Mouse (Mus musculus): ENCODE results near the gene Tex33. TPM values are rescaled to one million over a fixed set of nuclear protein-coding genes. Genes with fewer than 3 reads are reported as not detected.

Tex33 gene
- polyA plus RNA-seq, 1 experiment, result not detected

DNA sequence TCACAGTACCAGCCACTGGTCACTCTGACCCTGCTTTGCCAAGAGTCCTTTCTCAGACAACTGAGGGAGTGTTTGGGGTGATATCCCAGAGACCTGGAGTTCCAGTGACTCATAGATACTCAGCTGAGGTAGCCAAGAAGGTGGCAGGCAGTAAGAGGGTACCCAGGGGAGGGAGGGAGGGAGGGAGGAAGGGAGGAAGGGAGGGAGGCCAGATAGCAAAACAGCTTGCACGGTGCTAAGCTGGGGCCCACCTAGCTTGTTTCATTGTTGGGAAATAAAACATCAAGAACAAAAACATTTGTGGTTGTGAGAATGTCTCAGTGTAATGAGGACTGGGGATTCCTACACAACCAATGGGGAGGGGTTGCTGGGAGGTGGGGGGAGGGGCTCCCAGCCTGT is 18.0 kb upstream of the Tex33 start:
- WGBS, result 44% methylated on average over 1 of the region's 1 CpGs
- no peak overlapping the region for H3K4me3 ChIP-seq (replicated peaks; ENCODE audit: insufficient read depth, low read depth, low read length)
- no peak overlapping the region for H3K27ac ChIP-seq (ENCODE audit: insufficient read depth, low read length)
- TF ChIP-seq POLR2A (IDR thresholded peaks at IDR 0.05; ENCODE audit: borderline replicate concordance, insufficient read depth, low read length) (no peak), CTCF (IDR thresholded peaks at IDR 0.05; ENCODE audit: borderline replicate concordance, insufficient read depth, low read depth, low read length) (no peak)
- no peak for DNase-seq
- no peaks in the 10 kb centered on the region for H3K4me1 ChIP-seq (ENCODE audit: control insufficient read depth, insufficient read depth, low read length)
- H3K27me3 ChIP-seq (ENCODE audit: control insufficient read depth, insufficient read depth, low read length), result no peaks in the 10 kb centered on the region

DNA sequence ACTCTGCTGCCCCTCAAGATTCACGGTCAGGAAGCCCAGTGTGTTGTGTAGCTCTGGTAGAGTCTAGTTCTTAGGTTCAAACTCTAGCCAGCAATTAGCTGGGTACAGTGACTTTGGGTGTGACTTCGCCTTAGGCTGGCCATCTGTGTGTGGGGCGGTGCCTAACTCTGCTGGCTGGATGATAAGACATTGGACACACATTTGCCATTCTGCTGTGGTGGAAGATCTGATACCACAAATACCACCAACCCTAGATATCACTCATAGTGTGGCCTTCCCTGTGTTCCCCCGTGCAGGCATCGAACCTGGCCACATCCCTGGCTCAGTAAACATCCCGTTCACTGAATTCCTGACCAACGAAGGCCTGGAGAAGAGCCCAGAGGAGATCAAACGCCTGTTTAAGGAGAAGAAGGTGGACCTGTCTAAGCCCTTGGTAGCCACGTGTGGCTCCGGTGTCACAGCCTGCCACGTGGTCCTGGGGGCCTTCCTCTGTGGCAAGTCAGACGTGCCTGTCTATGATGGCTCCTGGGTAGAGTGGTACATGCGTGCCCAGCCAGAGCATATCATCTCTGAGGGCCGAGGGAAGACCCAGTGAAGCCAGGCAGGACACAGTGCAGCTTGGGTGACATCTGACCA is 17.5 kb upstream of the Tex33 start:
- no peak for TF ChIP-seq CTCF (IDR thresholded peaks at IDR 0.05; ENCODE audit: borderline replicate concordance, insufficient read depth, low read depth, low read length)
- TF ChIP-seq POLR2A (IDR thresholded peaks at IDR 0.05; ENCODE audit: borderline replicate concordance, insufficient read depth, low read length), result no peak
- Histone ChIP-seq H3K4me3 (replicated peaks; ENCODE audit: insufficient read depth, low read depth, low read length) (no peak overlapping the region), H3K27ac (ENCODE audit: insufficient read depth, low read length) (no peak overlapping the region), H3K4me1 (ENCODE audit: control insufficient read depth, insufficient read depth, low read length) (no peaks in the 10 kb centered on the region), H3K27me3 (ENCODE audit: control insufficient read depth, insufficient read depth, low read length) (no peaks in the 10 kb centered on the region)
- no peak for DNase-seq
- 79% methylated on average over 14 of the region's 14 CpGs for WGBS

DNA sequence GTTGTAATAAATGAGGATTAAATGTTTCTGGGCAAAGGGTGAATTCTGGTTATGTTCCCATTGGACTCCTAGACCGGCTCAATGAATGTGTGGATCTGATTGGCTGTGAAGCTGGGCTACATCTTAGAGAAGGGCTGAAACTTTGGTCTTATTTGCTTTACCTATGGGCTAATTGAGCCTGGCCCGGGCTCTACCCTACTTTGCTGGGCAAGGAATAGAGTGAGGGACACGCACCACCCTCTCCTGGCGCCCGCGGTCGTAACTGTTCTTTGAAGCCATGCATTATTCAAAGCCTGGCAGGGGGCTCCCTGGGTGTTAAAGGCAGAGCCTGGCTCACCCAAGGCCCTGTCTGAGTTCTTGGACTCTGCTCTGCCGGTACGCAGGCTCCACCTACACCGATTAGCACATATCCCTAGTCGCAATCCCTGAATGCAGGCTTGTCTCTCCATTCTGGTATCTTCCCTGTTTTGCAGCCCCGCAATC is 13.9 kb upstream of the Tex33 start:
- H3K4me1 ChIP-seq (ENCODE audit: control insufficient read depth, insufficient read depth, low read length), result no peaks in the 10 kb centered on the region
- H3K4me3 ChIP-seq (replicated peaks; ENCODE audit: insufficient read depth, low read depth, low read length), result no peak overlapping the region
- H3K27me3 ChIP-seq (ENCODE audit: control insufficient read depth, insufficient read depth, low read length), result no peaks in the 10 kb centered on the region
- TF ChIP-seq CTCF (IDR thresholded peaks at IDR 0.05; ENCODE audit: borderline replicate concordance, insufficient read depth, low read depth, low read length) (no peak), POLR2A (IDR thresholded peaks at IDR 0.05; ENCODE audit: borderline replicate concordance, insufficient read depth, low read length) (no peak)
- 66% methylated on average over 12 of the region's 12 CpGs for WGBS
- no peak for DNase-seq
- H3K27ac ChIP-seq (ENCODE audit: insufficient read depth, low read length), result no peak overlapping the region

DNA sequence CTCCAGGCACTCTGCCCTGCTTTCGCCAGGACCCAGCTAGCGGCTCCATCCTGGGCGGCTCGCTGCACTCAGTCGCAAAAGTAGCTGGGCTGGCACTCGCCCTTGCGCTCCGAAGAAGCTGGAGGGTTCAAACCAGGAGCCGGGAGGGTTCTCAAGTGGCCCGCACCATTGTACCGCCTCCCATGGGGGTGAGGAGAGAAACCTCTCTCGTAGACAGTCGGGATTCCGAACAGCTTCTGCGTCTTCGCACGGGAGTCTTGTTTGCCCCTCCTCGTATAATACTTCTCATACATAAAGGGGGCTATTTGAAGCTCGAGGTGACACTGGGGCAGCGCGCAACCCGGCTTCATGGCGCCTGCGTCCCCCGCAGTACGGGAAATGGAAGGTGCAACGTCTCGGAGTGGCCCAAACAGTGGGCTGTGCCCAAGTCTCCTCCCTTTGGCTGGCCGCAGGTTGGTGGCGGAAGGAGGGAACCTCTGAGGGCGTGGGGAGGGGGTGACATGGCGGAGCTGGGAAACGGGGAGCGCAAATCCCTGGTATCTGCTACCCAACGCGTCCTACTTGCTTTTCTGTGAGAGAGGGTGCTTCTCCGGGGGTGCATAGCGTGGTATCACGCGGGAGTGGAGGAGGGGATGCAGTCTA is 10.7 kb upstream of the Tex33 start, which contains the start of gene Mpst:
TSS of gene Mpst (plus strand) at position 124 of the 642 bp plus-strand sequence.
- under 1% methylated on average over 39 of the region's 40 CpGs for WGBS
- peak; percentile 90 to 95 for DNase-seq
- Histone ChIP-seq H3K27ac (ENCODE audit: insufficient read depth, low read length) (peak within 1 kb of the TSS; percentile 97), H3K4me1 (ENCODE audit: control insufficient read depth, insufficient read depth, low read length) (peaks cover under 1% of the 10 kb centered on the region; the same call in 1 of the 2 replicates), H3K4me3 (replicated peaks; ENCODE audit: insufficient read depth, low read depth, low read length) (peak within 1 kb of the TSS; percentile 97), H3K27me3 (ENCODE audit: control insufficient read depth, insufficient read depth, low read length) (no peaks in the 10 kb centered on the region)
- peak; percentile 49; the same call in 1 of the 2 replicates for TF ChIP-seq POLR2A (IDR thresholded peaks at IDR 0.05; ENCODE audit: borderline replicate concordance, insufficient read depth, low read length)
- TF ChIP-seq CTCF (IDR thresholded peaks at IDR 0.05; ENCODE audit: borderline replicate concordance, insufficient read depth, low read depth, low read length), result no peak

DNA sequence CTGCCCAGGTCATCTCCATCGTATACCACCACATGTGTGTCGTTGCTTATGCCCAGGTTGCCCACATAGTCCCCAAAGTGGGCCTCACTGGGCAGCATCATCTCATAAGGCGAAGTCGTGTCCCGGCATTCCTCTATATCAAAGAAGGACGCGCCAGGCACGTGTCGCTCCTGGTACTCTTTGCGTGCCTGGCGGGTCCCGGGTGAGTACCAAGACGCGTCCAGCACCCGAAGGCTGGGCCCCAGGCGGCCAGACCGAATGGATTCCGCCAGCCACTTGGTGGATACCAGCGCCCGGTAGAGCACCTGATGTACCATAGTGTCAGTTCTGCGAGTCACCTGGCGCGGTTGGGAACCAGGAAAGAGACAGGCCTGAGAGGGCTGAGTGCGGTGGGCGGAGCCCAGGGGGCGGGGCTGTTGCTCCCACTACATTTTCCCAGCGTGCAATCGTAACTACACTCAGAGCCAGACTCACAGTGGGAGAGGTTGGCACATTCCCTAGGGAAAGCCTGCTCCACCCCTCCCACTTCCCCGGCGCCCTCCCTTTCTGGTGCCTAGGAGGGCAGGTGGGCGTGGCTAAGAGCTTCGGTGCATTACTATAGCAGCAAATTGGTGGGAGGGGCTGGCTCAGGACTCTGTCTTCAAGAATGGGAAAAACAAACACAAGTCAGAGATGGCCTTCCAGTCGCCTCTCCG is 10.0 kb upstream of the Tex33 start, which contains the start of gene Tst:
TSS of gene Tst (minus strand) at position 391 of the 695 bp plus-strand sequence.
- TF ChIP-seq CTCF (IDR thresholded peaks at IDR 0.05; ENCODE audit: borderline replicate concordance, insufficient read depth, low read depth, low read length) (no peak), POLR2A (IDR thresholded peaks at IDR 0.05; ENCODE audit: borderline replicate concordance, insufficient read depth, low read length) (no peak)
- 1% methylated on average over 34 of the region's 34 CpGs for WGBS
- no peaks in the 10 kb centered on the region for H3K27me3 ChIP-seq (ENCODE audit: control insufficient read depth, insufficient read depth, low read length)
- H3K4me1 ChIP-seq (ENCODE audit: control insufficient read depth, insufficient read depth, low read length), result peaks cover 3% of the 10 kb centered on the region; the same call in 1 of the 2 replicates
- DNase-seq, result peak; percentile 85 to 88
- peak within 1 kb of the TSS; percentile 97 for H3K27ac ChIP-seq (ENCODE audit: insufficient read depth, low read length)
- peak within 1 kb of the TSS; percentile 97 for H3K4me3 ChIP-seq (replicated peaks; ENCODE audit: insufficient read depth, low read depth, low read length)

DNA sequence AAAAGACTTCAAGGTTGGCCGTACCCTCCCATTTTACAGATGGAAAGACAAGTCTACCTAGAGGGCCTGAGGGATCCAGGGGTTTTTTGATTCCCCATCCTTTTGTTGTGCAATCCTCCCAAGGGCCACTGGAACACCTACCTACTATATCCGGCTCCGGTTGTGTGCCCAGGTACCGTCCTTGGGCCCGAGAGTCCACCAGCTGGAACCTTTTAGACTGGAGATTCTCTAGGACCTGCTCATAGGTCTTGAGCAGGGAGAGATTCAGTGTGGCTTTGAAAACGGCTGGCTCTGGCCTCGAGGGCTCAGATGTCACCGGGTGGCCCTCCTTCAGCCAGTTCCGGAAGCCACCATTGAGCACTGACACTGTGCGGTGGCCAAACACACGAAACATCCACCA is 9.4 kb upstream of the Tex33 start:
- DNase-seq, result no peak
- Histone ChIP-seq H3K4me3 (replicated peaks; ENCODE audit: insufficient read depth, low read depth, low read length) (peak overlapping the region; percentile 97), H3K4me1 (ENCODE audit: control insufficient read depth, insufficient read depth, low read length) (peaks cover 3% of the 10 kb centered on the region; the same call in 1 of the 2 replicates), H3K27ac (ENCODE audit: insufficient read depth, low read length) (no peak overlapping the region), H3K27me3 (ENCODE audit: control insufficient read depth, insufficient read depth, low read length) (no peaks in the 10 kb centered on the region)
- TF ChIP-seq CTCF (IDR thresholded peaks at IDR 0.05; ENCODE audit: borderline replicate concordance, insufficient read depth, low read depth, low read length), result no peak
- 51% methylated on average over 11 of the region's 11 CpGs for WGBS

DNA sequence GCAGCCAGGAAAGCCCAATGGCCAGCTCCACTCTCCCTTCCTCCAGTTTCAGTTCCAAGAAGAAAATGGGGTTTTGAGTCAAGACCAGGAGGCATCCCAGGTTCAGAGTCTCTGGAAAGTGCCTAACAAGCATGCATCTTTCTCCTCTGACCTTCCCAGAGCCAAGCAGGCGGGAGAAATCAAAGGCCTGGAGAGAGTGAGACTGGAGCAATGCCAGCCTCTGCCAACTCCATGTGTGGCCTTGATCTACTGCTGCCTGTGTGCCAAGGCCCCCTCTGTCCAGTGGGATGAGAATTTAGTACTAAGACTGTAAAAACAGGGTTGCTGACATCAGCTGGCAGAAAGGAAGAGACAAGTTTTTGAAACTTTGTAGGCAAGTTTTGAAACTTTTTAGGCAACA is 8.2 kb upstream of the Tex33 start:
- TF ChIP-seq CTCF (IDR thresholded peaks at IDR 0.05; ENCODE audit: borderline replicate concordance, insufficient read depth, low read depth, low read length), result no peak
- TF ChIP-seq POLR2A (IDR thresholded peaks at IDR 0.05; ENCODE audit: borderline replicate concordance, insufficient read depth, low read length), result no peak
- Histone ChIP-seq H3K4me3 (replicated peaks; ENCODE audit: insufficient read depth, low read depth, low read length) (no peak overlapping the region), H3K27ac (ENCODE audit: insufficient read depth, low read length) (no peak overlapping the region), H3K4me1 (ENCODE audit: control insufficient read depth, insufficient read depth, low read length) (peaks cover 3% of the 10 kb centered on the region; the same call in 1 of the 2 replicates), H3K27me3 (ENCODE audit: control insufficient read depth, insufficient read depth, low read length) (no peaks in the 10 kb centered on the region)
- DNase-seq, result peak in 1 of 2 experiments; percentile 27
- WGBS, result 42% methylated on average over 1 of the region's 1 CpGs

All from cerebellum, adult 2 months (tissue).